Mouse (Mus musculus) brain, embryonic 14.5 days (tissue): ENCODE measurements around the gene Dll1.

Experiments used
- CTCF ChIP-seq: fragments of 200-500 bp; IDR thresholded peaks from 2 replicates; pipeline ENCODE4 v1.5.1; 2012; ENCODE audit warnings: inconsistent platforms, mild to moderate bottlenecking, moderate library complexity, borderline replicate concordance; ENCODE audit not compliant: insufficient read depth, insufficient read length; ENCODE audit errors: extremely low read depth
- POLR2A ChIP-seq: fragments of 200-500 bp; IDR thresholded peaks from 2 replicates; pipeline ENCODE4 v1.6.1; 2012; ENCODE audit warnings: mild to moderate bottlenecking, inconsistent platforms, borderline replicate concordance; ENCODE audit not compliant: poor library complexity, insufficient read depth, insufficient read length, severe bottlenecking; ENCODE audit errors: extremely low read depth

DNA sequence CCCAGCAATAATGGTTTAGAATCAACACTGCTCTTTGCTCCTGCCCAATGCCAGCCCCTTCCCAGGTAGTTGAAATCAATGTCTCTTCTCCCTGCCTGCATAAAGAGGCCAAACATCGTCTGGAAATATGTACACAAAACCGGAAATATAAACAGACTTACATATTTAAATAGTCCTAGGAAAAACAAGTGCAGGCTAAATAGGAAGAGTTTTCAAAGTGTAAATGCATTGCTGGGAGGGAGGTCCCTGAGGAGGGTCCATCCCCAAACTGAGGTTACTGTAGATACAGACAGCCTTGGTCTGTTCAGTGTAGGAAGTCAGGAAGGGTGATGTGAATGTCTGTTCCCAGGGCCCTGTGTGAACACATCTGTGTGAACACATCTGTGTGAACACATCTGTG lies 29.9 kb upstream of the Dll1 start:
- no peak for TF ChIP-seq CTCF
- no peak for TF ChIP-seq POLR2A
